Mouse (Mus musculus): Measurements from ENCODE around the gene Sntg2. TPM values are rescaled to one million over a fixed set of nuclear protein-coding genes. Genes with fewer than 3 reads are reported as not detected.

The Sntg2 gene
- polyA plus RNA-seq, 1 experiment from 2014 or later, result 1.5 TPM

DNA sequence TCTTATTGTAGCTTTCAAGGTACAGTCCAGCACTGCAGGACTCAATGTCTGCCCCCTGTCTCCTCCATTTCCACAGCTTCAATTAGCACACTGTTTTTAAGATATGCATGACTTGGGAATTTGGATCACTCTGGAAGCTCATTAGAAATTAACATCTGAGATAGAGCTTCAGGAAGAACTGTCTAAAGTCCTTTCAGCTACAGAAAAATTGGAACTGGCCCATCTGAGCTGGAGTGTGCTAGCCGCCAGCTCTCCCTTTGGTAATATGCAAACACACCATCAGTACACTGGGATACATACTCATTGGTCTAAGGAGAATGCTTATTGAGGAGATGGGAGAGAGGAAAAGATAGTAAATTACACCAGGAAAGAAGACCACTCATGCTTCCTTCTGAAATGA, 25.1 kb downstream of the Sntg2 start:
- Histone ChIP-seq H3K27me3 (no peaks in the 10 kb centered on the region), H3K9me3 (no peaks in the 10 kb centered on the region), H3K36me3 (no peaks in the 10 kb centered on the region), H3K27ac (no peak overlapping the region), H3K4me3 (no peak overlapping the region), H3K4me2 (no peak overlapping the region), H3K4me1 (peaks cover 4% of the 10 kb centered on the region; the same call in 1 of the 2 replicates), H3K9ac (no peak overlapping the region)
- ATAC-seq (ENCODE audit: insufficient number of reproducible peaks, insufficient read depth, low FRiP score, low TSS enrichment, low read depth), result no peak
- 85% methylated on average over 1 of the region's 1 CpGs for WGBS

GRCm38 (mm10) chr12:30347284-30347683, 25.9 kb downstream of the Sntg2 start:
- H3K9ac ChIP-seq, result no peak overlapping the region
- ATAC-seq (ENCODE audit: insufficient number of reproducible peaks, insufficient read depth, low FRiP score, low TSS enrichment, low read depth), result no peak

DNA sequence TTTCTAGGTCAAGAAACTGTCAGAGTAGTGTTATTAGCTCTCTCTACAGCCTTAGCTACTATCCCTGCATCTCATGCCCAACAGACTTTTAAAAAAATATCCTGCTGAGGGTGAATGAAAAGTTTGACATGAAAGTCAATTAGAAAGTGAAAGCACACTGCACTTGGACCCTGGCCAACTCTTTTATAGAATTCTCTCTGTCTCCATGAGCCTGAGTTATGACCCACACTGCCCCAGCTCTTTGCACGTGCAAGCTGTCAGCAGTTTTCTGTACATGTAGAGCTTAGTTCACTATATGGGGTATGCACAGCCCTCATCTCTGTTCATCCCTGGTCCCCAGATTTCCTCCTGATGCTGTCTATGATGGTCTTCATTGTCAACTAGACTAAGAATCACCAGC, 28.4 kb downstream of the Sntg2 start:
- ATAC-seq (ENCODE audit: insufficient number of reproducible peaks, insufficient read depth, low FRiP score, low TSS enrichment, low read depth), result no peak
- Histone ChIP-seq H3K27me3 (no peaks in the 10 kb centered on the region), H3K9me3 (no peaks in the 10 kb centered on the region), H3K36me3 (no peaks in the 10 kb centered on the region), H3K27ac (no peak overlapping the region), H3K9ac (no peak overlapping the region), H3K4me1 (no peaks in the 10 kb centered on the region), H3K4me3 (no peak overlapping the region), H3K4me2 (no peak overlapping the region)
- WGBS, result 49% methylated on average over 1 of the region's 1 CpGs

More at GRCm38 (mm10) chr12:30347284-30347683, 25.9 kb downstream of the Sntg2 start:
- Histone ChIP-seq H3K36me3 (no peaks in the 10 kb centered on the region), H3K4me3 (no peak overlapping the region), H3K4me2 (no peak overlapping the region), H3K27ac (no peak overlapping the region), H3K4me1 (peaks cover 2% of the 10 kb centered on the region; the same call in 1 of the 2 replicates), H3K9me3 (no peaks in the 10 kb centered on the region), H3K27me3 (no peaks in the 10 kb centered on the region)
- WGBS, result 82% methylated on average over 4 of the region's 4 CpGs

- 84% methylated on average over 5 of the region's 5 CpGs for WGBS
- H3K4me3 ChIP-seq, result no peak overlapping the region
- H3K9ac ChIP-seq, result no peak overlapping the region
- no peak for ATAC-seq (ENCODE audit: insufficient number of reproducible peaks, insufficient read depth, low FRiP score, low TSS enrichment, low read depth)
- no peak overlapping the region for H3K27ac ChIP-seq
- no peaks in the 10 kb centered on the region; the same call in 1 of the 2 replicates for H3K27me3 ChIP-seq
- no peaks in the 10 kb centered on the region for H3K9me3 ChIP-seq
- H3K36me3 ChIP-seq, result no peaks in the 10 kb centered on the region
- H3K4me1 ChIP-seq, result no peaks in the 10 kb centered on the region
- no peak overlapping the region for H3K4me2 ChIP-seq
Observed at GRCm38 (mm10) chr12:30336301-30336700, 36.9 kb downstream of the Sntg2 start.

GRCm38 (mm10) chr12:30334502-30334901, 38.7 kb downstream of the Sntg2 start:
- H3K36me3 ChIP-seq, result no peaks in the 10 kb centered on the region
- ATAC-seq (ENCODE audit: insufficient number of reproducible peaks, insufficient read depth, low FRiP score, low TSS enrichment, low read depth), result no peak
- no peaks in the 10 kb centered on the region for H3K9me3 ChIP-seq
- H3K4me1 ChIP-seq, result no peaks in the 10 kb centered on the region
- H3K27me3 ChIP-seq, result no peaks in the 10 kb centered on the region; the same call in 1 of the 2 replicates
- H3K27ac ChIP-seq, result no peak overlapping the region
- 85% methylated on average over 2 of the region's 2 CpGs for WGBS
- no peak overlapping the region for H3K4me2 ChIP-seq
- no peak overlapping the region for H3K4me3 ChIP-seq
- H3K9ac ChIP-seq, result no peak overlapping the region

- Histone ChIP-seq H3K9ac (no peak overlapping the region), H3K27ac (no peak overlapping the region), H3K4me2 (no peak overlapping the region), H3K27me3 (no peaks in the 10 kb centered on the region), H3K36me3 (no peaks in the 10 kb centered on the region), H3K4me1 (no peaks in the 10 kb centered on the region), H3K4me3 (no peak overlapping the region), H3K9me3 (no peaks in the 10 kb centered on the region)
- ATAC-seq (ENCODE audit: insufficient number of reproducible peaks, insufficient read depth, low FRiP score, low TSS enrichment, low read depth), result no peak
- 55% methylated on average over 2 of the region's 2 CpGs for WGBS
Observed at GRCm38 (mm10) chr12:30317971-30318370, 55.2 kb downstream of the Sntg2 start.

- H3K9me3 ChIP-seq, result no peaks in the 10 kb centered on the region
- no peak for ATAC-seq (ENCODE audit: insufficient number of reproducible peaks, insufficient read depth, low FRiP score, low TSS enrichment, low read depth)
Observed at GRCm38 (mm10) chr12:30313021-30313420, 60.2 kb downstream of the Sntg2 start.

DNA sequence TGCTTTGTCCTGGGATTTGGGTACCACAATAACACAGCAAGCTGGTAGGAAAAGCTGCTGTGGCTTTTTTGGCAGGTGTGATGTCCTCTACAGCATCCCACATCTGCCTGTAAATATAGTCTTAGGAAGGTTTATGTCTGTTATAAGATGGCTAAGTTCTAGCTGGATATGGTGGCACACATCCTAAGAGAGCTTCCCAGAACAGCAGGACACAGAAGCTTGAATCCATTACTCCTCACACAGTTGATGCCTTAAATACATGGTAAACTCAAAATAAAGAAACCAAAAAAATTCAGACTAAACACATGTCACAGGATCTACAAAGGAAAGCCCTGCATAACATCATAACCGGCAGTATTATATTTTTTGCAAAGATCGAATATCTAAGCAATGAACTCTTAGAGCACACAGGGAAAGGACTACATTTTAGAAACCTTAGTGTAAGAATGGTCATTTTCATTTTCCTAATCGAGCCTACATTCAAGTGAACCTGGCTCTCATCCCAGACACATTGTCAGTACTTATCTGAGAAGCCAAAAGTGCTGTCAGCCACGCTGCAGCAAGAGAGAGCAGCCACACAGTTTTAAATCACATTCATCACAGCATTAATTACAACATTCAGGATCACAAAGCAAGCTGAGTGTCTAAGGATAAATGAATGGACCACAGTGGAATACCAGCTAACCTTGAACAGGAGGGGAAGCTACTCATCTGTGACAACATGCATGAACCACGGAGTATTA, 64.8 kb downstream of the Sntg2 start:
- Histone ChIP-seq H3K4me2 (no peak overlapping the region), H3K27ac (no peak overlapping the region), H3K4me3 (no peak overlapping the region), H3K27me3 (no peaks in the 10 kb centered on the region), H3K4me1 (no peaks in the 10 kb centered on the region), H3K36me3 (no peaks in the 10 kb centered on the region), H3K9me3 (no peaks in the 10 kb centered on the region), H3K9ac (no peak overlapping the region)
- ATAC-seq (ENCODE audit: insufficient number of reproducible peaks, insufficient read depth, low FRiP score, low TSS enrichment, low read depth), result no peak
- WGBS, result 67% methylated on average over 5 of the region's 5 CpGs

More at GRCm38 (mm10) chr12:30313021-30313420, 60.2 kb downstream of the Sntg2 start:
- H3K4me1 ChIP-seq, result no peaks in the 10 kb centered on the region
- H3K4me2 ChIP-seq, result no peak overlapping the region
- H3K4me3 ChIP-seq, result no peak overlapping the region
- no peaks in the 10 kb centered on the region for H3K36me3 ChIP-seq
- no peak overlapping the region for H3K27ac ChIP-seq
- no peak overlapping the region for H3K9ac ChIP-seq
- H3K27me3 ChIP-seq, result no peaks in the 10 kb centered on the region

- H3K4me2 ChIP-seq, result no peak overlapping the region
- 71% methylated on average over 13 of the region's 13 CpGs for WGBS
- no peak overlapping the region for H3K4me3 ChIP-seq
- no peak overlapping the region for H3K27ac ChIP-seq
- ATAC-seq (ENCODE audit: insufficient number of reproducible peaks, insufficient read depth, low FRiP score, low TSS enrichment, low read depth), result no peak
- H3K9me3 ChIP-seq, result no peaks in the 10 kb centered on the region
- H3K27me3 ChIP-seq, result no peaks in the 10 kb centered on the region
- no peaks in the 10 kb centered on the region for H3K4me1 ChIP-seq
- no peak overlapping the region for H3K9ac ChIP-seq
- no peaks in the 10 kb centered on the region for H3K36me3 ChIP-seq
Observed at GRCm38 (mm10) chr12:30292724-30293560, 80.2 kb downstream of the Sntg2 start.

- Histone ChIP-seq H3K9ac (no peak overlapping the region), H3K4me3 (no peak overlapping the region), H3K36me3 (no peaks in the 10 kb centered on the region), H3K27ac (no peak overlapping the region), H3K9me3 (no peaks in the 10 kb centered on the region), H3K4me1 (no peaks in the 10 kb centered on the region), H3K4me2 (no peak overlapping the region), H3K27me3 (no peaks in the 10 kb centered on the region)
- no peak for ATAC-seq (ENCODE audit: insufficient number of reproducible peaks, insufficient read depth, low FRiP score, low TSS enrichment, low read depth)
- WGBS, result 69% methylated on average over 5 of the region's 5 CpGs
Observed at GRCm38 (mm10) chr12:30286888-30287573, 86.1 kb downstream of the Sntg2 start.

GRCm38 (mm10) chr12:30283741-30284140, 89.4 kb downstream of the Sntg2 start:
- H3K4me2 ChIP-seq, result no peak overlapping the region
- H3K27ac ChIP-seq, result no peak overlapping the region
- H3K27me3 ChIP-seq, result no peaks in the 10 kb centered on the region
- H3K9me3 ChIP-seq, result no peaks in the 10 kb centered on the region
- ATAC-seq (ENCODE audit: insufficient number of reproducible peaks, insufficient read depth, low FRiP score, low TSS enrichment, low read depth), result no peak
- H3K9ac ChIP-seq, result no peak overlapping the region
- WGBS, result 72% methylated on average over 4 of the region's 4 CpGs
- no peaks in the 10 kb centered on the region for H3K4me1 ChIP-seq
- H3K36me3 ChIP-seq, result no peaks in the 10 kb centered on the region
- no peak overlapping the region for H3K4me3 ChIP-seq
